Mouse (Mus musculus): Measurements from ENCODE around the gene Twist2.

DNA sequence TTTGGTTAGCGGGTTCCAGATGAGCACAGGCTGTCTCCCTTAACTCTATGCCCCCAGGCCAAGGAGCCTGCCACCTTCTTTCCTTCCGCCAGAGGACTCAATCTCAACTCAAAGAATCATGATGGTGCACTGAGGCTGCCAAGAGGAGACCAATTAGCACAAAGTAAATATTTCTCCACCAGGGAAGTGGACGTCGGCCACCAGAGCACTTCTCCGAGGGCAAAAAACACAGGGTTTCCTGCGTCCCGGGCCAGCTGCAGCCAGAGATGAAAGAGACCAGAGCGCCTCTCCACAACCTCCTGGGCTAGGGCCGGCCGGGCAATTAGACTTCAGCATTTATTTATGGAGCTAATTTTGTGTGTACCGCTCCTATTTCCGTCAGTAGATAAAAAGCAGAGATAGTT lies 31.0 kb upstream of the Twist2 start:
- TF ChIP-seq POLR2A (IDR thresholded peaks at IDR 0.05; ENCODE audit: low read depth, low read length): no peak
- no peak for TF ChIP-seq CTCF (conservative IDR thresholded peaks at IDR 0.05; ENCODE audit: insufficient read depth, insufficient read length, low read depth, low read length)

Data from kidney, adult 2 months (tissue).